Mouse (Mus musculus) heart, adult 2 months (tissue): Measurements from ENCODE around the gene Mthfd2. TPM values are rescaled to one million over a fixed set of nuclear protein-coding genes. Genes with fewer than 3 reads are reported as not detected.

ENCODE experiments used
- DNase-seq, 2 experiments: peaks; one replicate each; pipeline ENCODE4 v3.0.0; 2021
- H3K27ac ChIP-seq: fragments of 200-600 bp; 2 replicates; pipeline ENCODE4 v1.8.1; 2022
- H3K27me3 ChIP-seq: fragments of 200-500 bp; 2 replicates; pipeline ENCODE4 v1.6.1; 2012; ENCODE audit warnings: mild to moderate bottlenecking, low read length, inconsistent platforms, mixed read lengths; ENCODE audit not compliant: control insufficient read depth, insufficient read depth
- H3K36me3 ChIP-seq: fragments of 200-500 bp; 2 replicates; pipeline ENCODE4 v1.6.1; 2012; ENCODE audit warnings: low read length, inconsistent platforms; ENCODE audit not compliant: control insufficient read depth, insufficient read depth
- H3K4me1 ChIP-seq: fragments of 200-500 bp; 2 replicates; pipeline ENCODE4 v1.6.1; 2011; ENCODE audit warnings: low read length; ENCODE audit not compliant: control insufficient read depth, insufficient read depth
- H3K4me3 ChIP-seq: fragments of 200-600 bp; 2 replicates; pipeline ENCODE4 v1.8.1; 2022
- H3K79me2 ChIP-seq: fragments of 200-500 bp; replicated peaks from 2 replicates; pipeline ENCODE4 v1.6.1; 2012; ENCODE audit warnings: mild to moderate bottlenecking, inconsistent platforms, low read length, moderate library complexity, mixed read lengths; ENCODE audit not compliant: control insufficient read depth, insufficient read depth
- H3K9ac ChIP-seq: fragments of 200-500 bp; 2 replicates; pipeline ENCODE4 v1.6.1; 2012; ENCODE audit warnings: low read depth, mild to moderate bottlenecking, control low read depth, inconsistent platforms, low read length, mixed read lengths
- CTCF ChIP-seq: fragments of 200-600 bp; IDR thresholded peaks from 2 replicates; pipeline ENCODE4 v1.8.1; 2022; ENCODE audit warnings: antibody characterized with exemption, mild to moderate bottlenecking, moderate library complexity
- EP300 ChIP-seq: fragments of 200-500 bp; IDR thresholded peaks from 2 replicates; pipeline ENCODE4 v1.6.1; 2011; ENCODE audit warnings: low read depth, low read length, control low read depth; ENCODE audit not compliant: insufficient read depth
- POLR2A ChIP-seq: fragments of 200-500 bp; IDR thresholded peaks from 2 replicates; pipeline ENCODE4 v1.6.1; 2011; ENCODE audit warnings: mild to moderate bottlenecking, low read depth, low read length, control low read depth; ENCODE audit not compliant: insufficient read depth
- WGBS: fragments of 180-500 bp; shearing (Covaris S2); methylation state at CpG from one replicate; pipeline ENCODE4 v1.1.7; 2018; 5-methylcytosine and 5-hydroxymethylcytosine counted together
- intact Hi-C: fragments of 180-260 bp; cut with DNase I; formaldehyde crosslinking; loops from one replicate; pipeline ENCODE4 v1.15.1; 2025
- polyA plus RNA-seq: library from polyadenylated mRNA; depleted of rRNA; stranded (reverse); fragments of >200 nt; gene quantifications from 2 replicates; pipeline ENCODE4 v1.2.3, GENCODE M21; 2012
- total RNA-seq, 2 experiments: library from RNA; stranded (reverse); gene quantifications; 2 replicates each; pipeline ENCODE4 v1.2.3; 2021

Mthfd2 gene
- total and polyA plus RNA-seq, 3 experiments: 2.5 to 2.8 (median 2.8) TPM

DNA sequence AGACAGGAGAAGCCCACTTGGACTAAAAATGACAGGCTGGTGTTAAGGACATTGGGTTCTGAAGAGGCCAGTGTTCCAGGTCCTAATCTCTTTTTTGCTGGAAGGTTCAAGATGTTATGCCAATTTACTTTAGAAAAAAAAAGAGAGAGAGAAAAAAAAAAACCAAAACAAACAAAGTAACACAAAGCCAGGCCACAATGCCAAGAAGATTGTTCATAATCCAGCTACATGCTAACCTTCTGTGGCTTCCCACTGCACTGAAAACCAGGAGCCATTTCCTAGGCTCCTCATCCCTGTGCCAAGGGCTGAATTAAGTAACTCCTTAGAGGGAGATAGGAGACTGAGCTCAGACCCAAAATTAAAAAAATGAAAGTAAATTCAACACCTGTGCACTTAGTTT is 10.4 kb downstream of the Mthfd2 start:
- Histone ChIP-seq H3K36me3 (no peaks in the 10 kb centered on the region), H3K27me3 (no peaks in the 10 kb centered on the region), H3K79me2 (no peaks in the 10 kb centered on the region), H3K9ac (no peak overlapping the region), H3K4me1 (no peaks in the 10 kb centered on the region; the same call in 1 of the 2 replicates), H3K4me3 (no peak overlapping the region), H3K27ac (no peak overlapping the region)
- TF ChIP-seq CTCF (no peak), EP300 (no peak), POLR2A (no peak)
- intact Hi-C loops: no loop called here
- no peak for DNase-seq

DNA sequence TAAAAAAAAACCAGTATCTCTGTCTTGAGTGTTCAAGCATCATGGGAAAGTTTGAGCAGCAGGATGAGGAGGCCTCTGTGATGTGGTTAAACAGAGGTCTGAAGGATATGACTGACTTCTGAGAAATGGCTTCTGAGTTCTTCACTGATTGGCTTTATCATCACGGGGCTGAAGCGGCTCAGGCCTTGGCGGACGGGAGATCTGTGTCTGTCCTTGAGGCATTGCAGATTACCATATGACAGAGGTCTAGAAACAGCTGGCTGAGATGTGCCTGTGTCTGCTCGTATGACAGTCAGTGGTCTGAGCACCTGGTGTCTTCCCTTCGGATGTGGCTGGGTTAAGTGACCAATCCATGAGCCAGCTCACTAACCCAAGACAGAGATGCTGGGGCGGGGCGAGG is 13.2 kb downstream of the Mthfd2 start:
- Histone ChIP-seq H3K4me3 (no peak overlapping the region), H3K9ac (no peak overlapping the region), H3K27me3 (no peaks in the 10 kb centered on the region), H3K27ac (no peak overlapping the region), H3K4me1 (no peaks in the 10 kb centered on the region; the same call in 1 of the 2 replicates), H3K79me2 (no peaks in the 10 kb centered on the region), H3K36me3 (no peaks in the 10 kb centered on the region)
- no peak for TF ChIP-seq POLR2A
- no peak for TF ChIP-seq CTCF
- TF ChIP-seq EP300: no peak
- intact Hi-C loops: no loop called here
- 87% methylated on average over 8 of the region's 8 CpGs for WGBS
- no peak for DNase-seq

DNA sequence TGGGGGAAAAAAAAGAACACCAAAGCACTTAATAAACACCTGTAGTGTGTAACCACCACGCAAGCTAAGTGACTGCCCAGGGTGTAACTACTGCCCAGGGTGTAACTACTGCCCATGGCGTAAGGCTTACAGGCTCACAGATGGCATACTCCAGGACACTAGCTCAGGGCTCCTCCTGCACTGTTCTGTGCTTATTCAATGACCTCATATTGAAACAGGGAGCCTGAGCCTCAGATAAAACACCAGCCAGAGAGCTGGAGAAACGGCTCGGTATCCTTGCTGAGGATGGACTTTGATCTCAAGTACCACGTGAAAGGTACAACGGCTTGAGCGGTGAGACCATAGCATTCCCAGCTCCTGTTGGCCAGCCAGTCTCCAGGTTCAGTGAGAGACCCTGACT is 13.7 kb downstream of the Mthfd2 start:
- TF ChIP-seq EP300: no peak
- TF ChIP-seq CTCF: no peak
- TF ChIP-seq POLR2A: no peak
- WGBS: 77% methylated on average over 7 of the region's 7 CpGs
- H3K27me3 ChIP-seq: no peaks in the 10 kb centered on the region
- no peaks in the 10 kb centered on the region for H3K36me3 ChIP-seq
- no peaks in the 10 kb centered on the region for H3K79me2 ChIP-seq
- intact Hi-C loops: no loop called here
- no peak for DNase-seq
- no peaks in the 10 kb centered on the region; the same call in 1 of the 2 replicates for H3K4me1 ChIP-seq
- H3K9ac ChIP-seq: no peak overlapping the region
- no peak overlapping the region for H3K27ac ChIP-seq
- no peak overlapping the region for H3K4me3 ChIP-seq

DNA sequence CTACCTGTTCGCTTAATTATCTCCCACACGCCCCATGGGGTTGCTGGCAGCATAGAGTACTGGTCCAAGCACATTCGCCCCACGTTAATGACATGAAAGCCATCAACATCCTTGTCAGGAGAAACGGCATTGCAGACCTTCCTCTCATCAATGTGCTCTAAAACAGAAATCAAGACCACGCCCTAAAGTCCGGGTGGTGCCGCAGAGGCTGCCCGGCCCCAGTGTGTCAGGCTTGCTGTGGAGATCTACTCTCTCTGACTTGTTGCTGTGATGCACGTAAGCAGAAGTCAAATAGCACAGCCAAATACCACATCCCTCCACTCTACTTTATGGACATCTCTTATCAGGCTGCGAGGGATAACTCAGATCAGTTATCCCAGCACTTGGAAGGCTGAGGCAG is 14.5 kb downstream of the Mthfd2 start:
- 90% methylated on average over 11 of the region's 11 CpGs for WGBS
- no peak for TF ChIP-seq POLR2A
- Histone ChIP-seq H3K9ac (no peak overlapping the region), H3K4me3 (no peak overlapping the region), H3K36me3 (no peaks in the 10 kb centered on the region), H3K79me2 (no peaks in the 10 kb centered on the region), H3K27me3 (no peaks in the 10 kb centered on the region), H3K4me1 (no peaks in the 10 kb centered on the region), H3K27ac (no peak overlapping the region)
- intact Hi-C loops: no loop called here
- DNase-seq: no peak

DNA sequence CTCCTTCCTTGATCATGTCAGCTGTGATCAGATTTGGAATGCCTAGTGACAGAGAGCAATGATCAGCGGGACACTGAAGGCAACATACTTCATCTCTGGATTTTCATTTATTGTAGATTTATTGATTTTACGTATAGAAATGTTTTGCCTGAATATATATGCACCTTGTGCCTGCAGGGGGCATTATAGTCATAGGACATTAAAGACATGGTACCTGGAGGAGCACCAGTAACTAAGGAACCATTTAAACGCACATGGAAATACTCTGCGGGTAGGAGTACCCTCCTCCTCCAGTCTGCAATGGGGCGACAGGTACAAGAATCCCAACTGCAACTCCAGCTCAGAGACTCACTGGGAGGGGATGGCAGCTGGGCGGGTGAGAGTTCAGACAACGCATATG is 16.7 kb downstream of the Mthfd2 start:
- no peaks in the 10 kb centered on the region for H3K4me1 ChIP-seq
- DNase-seq: no peak
- no peaks in the 10 kb centered on the region for H3K79me2 ChIP-seq
- WGBS: 93% methylated on average over 7 of the region's 7 CpGs
- TF ChIP-seq EP300 (no peak), CTCF (peak; percentile 16; the same call in 1 of the 2 replicates), POLR2A (no peak)
- no peak overlapping the region for H3K9ac ChIP-seq
- H3K36me3 ChIP-seq: no peaks in the 10 kb centered on the region
- no peaks in the 10 kb centered on the region for H3K27me3 ChIP-seq
- intact Hi-C loops: no loop called here
- no peak overlapping the region for H3K27ac ChIP-seq
- no peak overlapping the region for H3K4me3 ChIP-seq

DNA sequence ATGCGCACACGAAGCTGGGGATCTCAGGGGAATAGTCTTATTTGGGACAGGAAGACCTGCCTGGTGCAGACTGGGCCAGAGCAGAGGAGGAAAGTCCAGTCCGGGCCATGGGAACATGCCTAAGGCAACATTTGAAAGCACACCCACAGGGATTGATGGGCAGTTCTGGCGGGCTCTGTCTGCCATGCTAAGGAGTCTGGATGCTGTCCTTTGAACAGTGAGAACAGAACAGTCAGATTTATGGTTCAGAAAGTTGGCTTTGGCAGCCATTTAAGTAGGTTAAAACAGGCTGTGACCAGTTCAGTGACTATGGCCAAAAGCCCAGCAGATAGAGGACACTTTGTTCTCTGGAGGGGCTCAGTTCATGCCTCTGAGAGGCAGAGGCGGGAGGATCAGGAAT is 23.4 kb downstream of the Mthfd2 start:
- peak in 1 of 2 experiments; percentile 17 for DNase-seq

More for the DNA sequence above, 23.4 kb downstream of the Mthfd2 start:
- Histone ChIP-seq H3K4me3 (no peak overlapping the region), H3K27ac (no peak overlapping the region), H3K4me1 (peaks cover 2% of the 10 kb centered on the region; the same call in 1 of the 2 replicates), H3K27me3 (no peaks in the 10 kb centered on the region), H3K36me3 (no peaks in the 10 kb centered on the region), H3K9ac (no peak overlapping the region), H3K79me2 (no peaks in the 10 kb centered on the region)
- intact Hi-C loops: no loop called here
- TF ChIP-seq EP300 (no peak), CTCF (no peak), POLR2A (no peak)
- 57% methylated on average over 5 of the region's 5 CpGs for WGBS
